Mouse (Mus musculus): ENCODE measurements around the gene Hcrt. TPM values are rescaled to one million over a fixed set of nuclear protein-coding genes. Genes with fewer than 3 reads are reported as not detected.
A peak's percentile ranks its signal among the peaks of the same experiment; 100 is the strongest.

Hcrt gene
- polyA plus RNA-seq, 1 experiment from 2014 or later: not detected

GRCm38 (mm10) chr11:100718866-100719265, 43.9 kb downstream of the Hcrt start:
- Histone ChIP-seq H3K27ac (peak overlapping the region; percentile 94), H3K4me3 (ENCODE audit: inconsistent target) (no peak overlapping the region), H3K36me3 (ENCODE audit: inconsistent target) (peaks cover 33% of the 10 kb centered on the region), H3K79me2 (ENCODE audit: inconsistent target) (peaks cover 82% of the 10 kb centered on the region)
- 85% methylated on average over 4 of the region's 4 CpGs for WGBS (ENCODE audit: missing documents)

DNA sequence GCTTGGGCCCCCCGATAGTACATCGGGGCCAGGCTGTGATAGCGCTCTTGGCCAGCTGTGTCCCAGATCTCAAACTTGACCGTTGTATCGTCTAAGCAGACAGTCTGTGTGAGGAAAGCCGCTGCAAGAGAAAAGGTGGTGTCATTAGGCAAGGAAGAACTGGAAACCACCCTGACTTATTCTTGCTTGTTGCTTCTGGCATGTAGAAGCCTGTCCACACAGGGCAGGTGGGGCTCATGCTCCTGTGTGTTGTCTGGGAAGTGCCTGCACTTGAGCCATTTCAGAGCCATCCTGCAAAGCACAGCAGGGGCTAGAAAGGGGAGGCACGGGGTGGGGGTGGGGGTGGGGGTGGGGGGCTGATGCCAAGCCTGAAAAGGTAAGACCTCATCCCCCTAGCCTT, 44.3 kb downstream of the Hcrt start:
- peaks cover 33% of the 10 kb centered on the region for H3K36me3 ChIP-seq (ENCODE audit: inconsistent target)
- H3K27ac ChIP-seq: peak overlapping the region; percentile 94
- H3K4me3 ChIP-seq (ENCODE audit: inconsistent target): no peak overlapping the region
- peaks cover 78% of the 10 kb centered on the region for H3K79me2 ChIP-seq (ENCODE audit: inconsistent target)
- WGBS (ENCODE audit: missing documents): 88% methylated on average over 7 of the region's 7 CpGs

DNA sequence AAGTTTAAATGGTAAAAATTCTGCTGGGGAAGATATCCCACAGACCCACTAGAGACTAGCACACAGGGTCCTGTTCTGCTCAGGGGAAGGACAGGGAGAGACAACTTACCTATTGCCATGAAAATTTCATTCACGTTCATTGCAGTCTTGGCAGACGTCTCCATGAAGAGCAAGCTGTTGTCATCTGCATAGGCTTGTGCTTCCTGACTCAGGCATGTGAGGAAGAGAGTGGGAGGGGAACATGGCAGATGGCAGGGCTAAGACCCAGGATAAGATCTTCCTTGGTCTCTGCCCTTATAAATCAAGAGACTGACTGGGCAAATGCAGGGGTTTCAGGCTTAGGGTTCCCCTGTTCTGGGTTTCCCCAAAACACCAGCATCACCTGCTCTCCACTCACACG, 46.1 kb downstream of the Hcrt start:
- Histone ChIP-seq H3K79me2 (ENCODE audit: inconsistent target) (peaks cover 62% of the 10 kb centered on the region), H3K36me3 (ENCODE audit: inconsistent target) (peaks cover 33% of the 10 kb centered on the region), H3K27ac (no peak overlapping the region), H3K4me3 (ENCODE audit: inconsistent target) (no peak overlapping the region)
- 100% methylated on average over 3 of the region's 3 CpGs for WGBS (ENCODE audit: missing documents)

DNA sequence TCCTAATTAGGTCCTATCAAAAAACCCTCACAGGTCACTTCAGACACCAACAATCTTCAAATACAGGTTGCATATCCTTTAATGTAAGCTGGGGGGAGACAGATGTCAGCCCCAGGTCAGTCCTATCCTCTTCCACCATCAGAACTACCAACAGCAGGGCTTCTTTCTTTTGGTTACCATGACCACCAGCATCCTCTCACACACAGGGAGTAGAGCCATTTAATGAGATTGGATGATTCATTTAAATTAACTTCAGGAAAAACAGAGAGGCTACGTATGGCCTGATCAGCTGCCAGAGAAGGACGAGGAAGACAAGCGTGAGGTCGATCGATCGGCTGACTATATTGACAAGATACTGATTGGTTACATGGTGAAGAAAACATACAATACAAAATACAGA, 47.8 kb downstream of the Hcrt start:
- Histone ChIP-seq H3K4me3 (ENCODE audit: inconsistent target) (no peak overlapping the region), H3K27ac (no peak overlapping the region), H3K79me2 (ENCODE audit: inconsistent target) (peaks cover 48% of the 10 kb centered on the region), H3K36me3 (ENCODE audit: inconsistent target) (peaks cover 35% of the 10 kb centered on the region)
- 94% methylated on average over 6 of the region's 6 CpGs for WGBS (ENCODE audit: missing documents)

DNA sequence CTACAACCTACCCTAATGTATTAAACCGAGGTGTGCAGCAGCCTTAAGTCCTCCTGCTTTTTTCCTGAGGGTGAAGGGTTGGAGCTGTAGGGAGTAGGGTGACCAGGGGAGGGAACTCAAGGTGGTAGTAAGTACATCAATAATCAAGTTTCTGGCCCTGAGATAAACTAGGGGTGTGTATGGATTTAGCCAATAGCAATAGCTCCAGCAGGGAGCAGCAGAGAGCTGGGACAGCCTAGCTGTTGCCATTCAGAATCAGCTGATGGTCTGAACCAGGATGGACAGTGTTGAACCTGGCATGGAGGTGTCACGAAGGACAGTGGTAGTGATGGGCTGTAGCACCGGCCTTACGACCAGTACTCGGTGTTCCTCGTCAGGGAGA, 48.2 kb downstream of the Hcrt start:
- Histone ChIP-seq H3K79me2 (ENCODE audit: inconsistent target) (peaks cover 43% of the 10 kb centered on the region), H3K36me3 (ENCODE audit: inconsistent target) (peaks cover 40% of the 10 kb centered on the region), H3K27ac (peak overlapping the region; percentile 81), H3K4me3 (ENCODE audit: inconsistent target) (no peak overlapping the region)
- 56% methylated on average over 6 of the region's 6 CpGs for WGBS (ENCODE audit: missing documents)

DNA sequence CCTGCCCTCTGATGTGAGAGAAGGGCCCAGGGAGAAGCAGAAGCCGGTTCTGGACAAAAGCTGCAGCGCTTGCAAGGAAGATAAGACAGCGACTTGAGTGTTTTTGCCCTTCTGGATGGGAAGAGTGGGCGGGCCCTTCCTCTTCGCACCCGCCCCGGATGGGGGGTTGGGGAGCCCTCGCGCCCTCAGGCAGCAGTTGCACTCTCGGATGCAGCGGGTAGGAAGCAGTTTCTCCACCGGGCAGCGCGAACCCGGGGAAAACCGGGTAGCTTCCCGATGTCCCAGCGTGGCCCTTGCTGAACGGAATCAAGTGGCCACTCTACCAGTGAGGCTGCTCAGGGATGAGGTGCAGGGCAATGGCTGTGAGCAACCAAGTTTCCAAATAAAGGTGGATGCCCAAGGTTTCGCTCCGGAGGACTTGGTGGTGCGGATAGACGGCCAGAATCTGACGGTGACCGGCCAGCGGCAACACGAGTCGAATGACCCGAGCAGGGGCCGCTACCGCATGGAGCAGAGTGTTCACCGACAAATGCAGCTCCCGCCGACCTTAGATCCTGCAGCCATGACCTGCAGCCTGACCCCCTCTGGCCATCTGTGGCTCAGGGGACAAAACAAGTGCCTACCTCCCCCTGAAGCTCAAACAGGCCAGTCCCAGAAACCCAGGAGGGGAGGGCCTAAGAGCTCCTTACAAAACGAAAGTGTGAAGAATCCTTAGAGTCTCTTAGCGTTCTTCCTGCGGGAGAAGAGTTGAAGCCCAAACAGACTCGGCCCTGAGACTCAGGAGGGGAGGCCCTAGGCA, 48.8 kb downstream of the Hcrt start, which contains the start of gene Hspb9:
TSS of gene Hspb9 (plus strand) at position 116 of the 799 bp plus-strand sequence.
- WGBS (ENCODE audit: missing documents): 4% methylated on average over 38 of the region's 38 CpGs
- peak within 1 kb of the TSS; percentile 17; the same call in 1 of the 2 replicates for H3K4me3 ChIP-seq (ENCODE audit: inconsistent target)
- H3K79me2 ChIP-seq (ENCODE audit: inconsistent target): peaks cover 41% of the 10 kb centered on the region
- peak within 1 kb of the TSS; percentile 81 for H3K27ac ChIP-seq
- H3K36me3 ChIP-seq (ENCODE audit: inconsistent target): peaks cover 46% of the 10 kb centered on the region

- Histone ChIP-seq H3K36me3 (ENCODE audit: inconsistent target) (peaks cover 50% of the 10 kb centered on the region), H3K27ac (peak overlapping the region; percentile 81), H3K4me3 (ENCODE audit: inconsistent target) (no peak overlapping the region; the same call in 1 of the 2 replicates), H3K79me2 (ENCODE audit: inconsistent target) (peaks cover 34% of the 10 kb centered on the region)
- WGBS (ENCODE audit: missing documents): 100% methylated on average over 1 of the region's 4 CpGs
Observed at GRCm38 (mm10) chr11:100713174-100713573, 49.6 kb downstream of the Hcrt start.

GRCm38 (mm10) chr11:100711783-100712615, 50.7 kb downstream of the Hcrt start, which contains the start of gene Kat2a:
Gene Kat2a, minus strand, starts transcription at chr11:100712465.
- 2% methylated on average over 44 of the region's 48 CpGs for WGBS (ENCODE audit: missing documents)
- Histone ChIP-seq H3K36me3 (ENCODE audit: inconsistent target) (peaks cover 50% of the 10 kb centered on the region), H3K27ac (peak within 1 kb of the TSS; percentile 81)

More at GRCm38 (mm10) chr11:100711783-100712615, 50.7 kb downstream of the Hcrt start, which contains the start of gene Kat2a:
- Histone ChIP-seq H3K79me2 (ENCODE audit: inconsistent target) (peaks cover 22% of the 10 kb centered on the region), H3K4me3 (ENCODE audit: inconsistent target) (peak within 1 kb of the TSS; percentile 33)

Other genes with a start within 250 kb of the Hcrt start
- 70.4 to 111 TPM (median 89.5 TPM) in 3 replicates for gene Acly, start 234.9 kb downstream of the Hcrt start, polyA plus RNA-seq (2018)
- 0.11 to 0.12 TPM in 2 of 3 replicates, not detected in the other for gene Ttc25, start 217.3 kb downstream of the Hcrt start, polyA plus RNA-seq (2018)
- gene Cnp, start 188.0 kb downstream of the Hcrt start, polyA plus RNA-seq (2018): 26.5 to 58.0 TPM (median 47.3 TPM) in 3 replicates
- gene Nkiras2, start 143.7 kb downstream of the Hcrt start, polyA plus RNA-seq (2018): 44.7 to 60.7 TPM (median 47.9 TPM) in 3 replicates
- gene Dnajc7, start 142.8 kb downstream of the Hcrt start, polyA plus RNA-seq (2018): 134 to 172 TPM (median 137 TPM) in 3 replicates
- gene Zfp385c, start 70.5 kb downstream of the Hcrt start, polyA plus RNA-seq (2018): 0.14 to 1.2 TPM (median 0.57 TPM) in 3 replicates
- 42.8 to 129 TPM (median 87.0 TPM) in 3 replicates for gene Dhx58, start 58.7 kb downstream of the Hcrt start, polyA plus RNA-seq (2018)
- gene Kat2a, start 50.5 kb downstream of the Hcrt start, polyA plus RNA-seq (2018): 22.4 to 41.0 TPM (median 23.3 TPM) in 3 replicates
- gene Hspb9, start 49.1 kb downstream of the Hcrt start, polyA plus RNA-seq (2018): not detected in 3 replicates
- gene Rab5c, start 24.7 kb downstream of the Hcrt start, polyA plus RNA-seq (2018): 348 to 578 TPM (median 378 TPM) in 3 replicates
- not detected in 3 replicates for gene Kcnh4, start 3.0 kb downstream of the Hcrt start, polyA plus RNA-seq (2018)
- 11.6 to 15.9 TPM (median 14.3 TPM) in 3 replicates for gene Ghdc, start 8.0 kb upstream of the Hcrt start, polyA plus RNA-seq (2018)
- 16.7 to 27.2 TPM (median 18.9 TPM) in 3 replicates for gene Stat5b, start 87.8 kb upstream of the Hcrt start, polyA plus RNA-seq (2018)
- 10.0 to 16.3 TPM (median 11.7 TPM) in 3 replicates for gene Stat5a, start 96.4 kb upstream of the Hcrt start, polyA plus RNA-seq (2018)
- 44.1 to 73.6 TPM (median 66.6 TPM) in 3 replicates for gene Stat3, start 176.6 kb upstream of the Hcrt start, polyA plus RNA-seq (2018)
- 0.35 to 1.1 TPM (median 0.93 TPM) in 3 replicates for gene Cavin1, start 208.0 kb upstream of the Hcrt start, polyA plus RNA-seq (2018)
- 190 to 331 TPM (median 319 TPM) in 3 replicates for gene Atp6v0a1, start 246.5 kb upstream of the Hcrt start, polyA plus RNA-seq (2018)

Data from macrophage (primary cell).